Mouse (Mus musculus): ENCODE measurements around the gene Hoxa2.

Gene Hoxa2

GRCm38 (mm10) chr6:52177806-52178205 is 13.2 kb upstream of the Hoxa2 start:
- no peak for DNase-seq

- DNase-seq = no peak
Observed at GRCm38 (mm10) chr6:52177061-52177735, 12.6 kb upstream of the Hoxa2 start, which contains the start of gene 5730596B20Rik. TSS of gene 5730596B20Rik (plus strand) at chr6:52177498.

GRCm38 (mm10) chr6:52176391-52176790 is 11.8 kb upstream of the Hoxa2 start:
- no peak for DNase-seq

- no peak for DNase-seq
Observed at GRCm38 (mm10) chr6:52175864-52176263, 11.2 kb upstream of the Hoxa2 start.

GRCm38 (mm10) chr6:52174968-52175751 is 10.5 kb upstream of the Hoxa2 start:
- no peak for DNase-seq

- no peak for DNase-seq
Observed at GRCm38 (mm10) chr6:52173648-52174047, 9.0 kb upstream of the Hoxa2 start.

- no peak for DNase-seq
Observed at GRCm38 (mm10) chr6:52172501-52172900, 7.9 kb upstream of the Hoxa2 start.

GRCm38 (mm10) chr6:52171938-52172337 is 7.3 kb upstream of the Hoxa2 start:
- no peak for DNase-seq

GRCm38 (mm10) chr6:52171331-52171730 is 6.7 kb upstream of the Hoxa2 start:
- no peak for DNase-seq

GRCm38 (mm10) chr6:52170898-52171223 is 6.2 kb upstream of the Hoxa2 start:
- DNase-seq = no peak

- DNase-seq = no peak
Observed at GRCm38 (mm10) chr6:52170166-52170897, 5.7 kb upstream of the Hoxa2 start.

- no peak for DNase-seq
Observed at GRCm38 (mm10) chr6:52169499-52170165, 5.0 kb upstream of the Hoxa2 start.

- DNase-seq = no peak
Observed at GRCm38 (mm10) chr6:52168191-52169055, 3.8 kb upstream of the Hoxa2 start.

GRCm38 (mm10) chr6:52167736-52168161 is 3.1 kb upstream of the Hoxa2 start:
- DNase-seq = no peak

GRCm38 (mm10) chr6:52167176-52167575 is 2.5 kb upstream of the Hoxa2 start:
- no peak for DNase-seq

GRCm38 (mm10) chr6:52166431-52167077 is 1.9 kb upstream of the Hoxa2 start:
- no peak for DNase-seq

- no peak for DNase-seq
Observed at GRCm38 (mm10) chr6:52165441-52166370, 1.1 kb upstream of the Hoxa2 start.

GRCm38 (mm10) chr6:52164051-52164625 is 493 bp downstream of the Hoxa2 start:
- no peak for DNase-seq

- no peak for DNase-seq
Observed at GRCm38 (mm10) chr6:52163366-52164031, 1.1 kb downstream of the Hoxa2 start.
